Mouse (Mus musculus) left cerebral cortex, postnatal 14 days (tissue): Measurements from ENCODE around the gene Slc6a8. TPM values are rescaled to one million over a fixed set of nuclear protein-coding genes. Genes with fewer than 3 reads are reported as not detected.

Source experiments
- DNase-seq, 2 experiments: peaks; one replicate each; pipeline ENCODE4 v3.0.0; 2021 to 2022; ENCODE audit warnings: low spot score in 2 of 2, mixed read lengths in 1 of 2
- intact Hi-C: fragments of 180-260 bp; cut with DNase I; formaldehyde crosslinking; loops from one replicate; pipeline ENCODE4 v1.15.1; 2025
- long read RNA-seq, 2 experiments: library from polyadenylated mRNA; stranded (forward); transcript quantifications; one replicate each; pipeline ENCODE4 v2.0.0; 2021
- total RNA-seq, 2 experiments: library from RNA; stranded (reverse); gene quantifications; 2 replicates each; pipeline ENCODE4 v1.2.3; 2021

Slc6a8 gene
- total RNA-seq = 10 to 100 TPM; 85.8 to 86.1 TPM
- long read RNA-seq, experiment 1, transcript Slc6a8-203 (13 exons, 3,314 nt) = major isoform, 9 of 16 reads
- long read RNA-seq, experiment 1, partial matches to known transcripts = 6 of 16 reads
- long read RNA-seq, experiment 1, other reads (novel, unspliced or antisense) = 0 of 16 reads
- long read RNA-seq, experiment 2, partial matches to known transcripts = 4 of 8 reads
- long read RNA-seq, experiment 2, other reads (novel, unspliced or antisense) = 0 of 8 reads

DNA sequence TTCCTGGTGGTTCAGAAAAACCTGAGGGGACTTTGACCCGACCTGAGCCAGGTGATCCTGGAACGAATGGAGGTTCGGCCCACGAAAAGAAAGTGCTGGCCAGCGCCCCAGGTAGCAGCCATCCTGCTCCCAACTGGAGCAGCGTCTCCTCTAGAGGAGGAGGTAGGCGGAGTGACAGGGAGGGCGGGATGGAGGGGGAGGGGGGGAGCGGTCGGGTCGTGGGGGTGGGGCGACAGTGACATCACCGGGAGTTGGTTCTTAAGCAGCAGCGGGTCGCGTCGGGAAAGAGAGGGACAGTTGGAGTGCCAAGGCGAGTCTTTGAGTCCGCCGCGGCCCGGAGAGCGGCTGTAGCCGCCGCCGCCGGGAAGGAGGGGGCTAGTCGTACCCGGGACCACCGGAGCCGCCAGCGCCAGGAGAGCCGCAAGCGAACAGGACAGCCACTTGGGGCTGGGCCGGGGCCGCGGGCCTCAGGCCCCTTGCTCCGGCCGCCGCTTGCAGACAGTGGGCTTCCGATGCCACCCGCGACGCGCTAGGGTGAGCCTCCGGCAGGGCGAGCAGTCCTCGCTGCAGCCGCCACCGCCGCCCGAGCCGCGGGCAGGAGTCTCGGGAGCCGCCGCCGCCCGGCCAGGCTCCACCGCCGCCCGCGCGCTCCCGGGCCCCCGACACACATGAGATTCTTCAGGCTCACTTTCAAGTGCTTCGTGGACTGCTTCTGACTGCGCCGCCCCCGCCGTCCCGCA, at the start of gene Slc6a8:
Gene Slc6a8, plus strand, starts transcription at position 272 of the 740 bp plus-strand sequence.
- peak; percentile 40 to 69 for DNase-seq

DNA sequence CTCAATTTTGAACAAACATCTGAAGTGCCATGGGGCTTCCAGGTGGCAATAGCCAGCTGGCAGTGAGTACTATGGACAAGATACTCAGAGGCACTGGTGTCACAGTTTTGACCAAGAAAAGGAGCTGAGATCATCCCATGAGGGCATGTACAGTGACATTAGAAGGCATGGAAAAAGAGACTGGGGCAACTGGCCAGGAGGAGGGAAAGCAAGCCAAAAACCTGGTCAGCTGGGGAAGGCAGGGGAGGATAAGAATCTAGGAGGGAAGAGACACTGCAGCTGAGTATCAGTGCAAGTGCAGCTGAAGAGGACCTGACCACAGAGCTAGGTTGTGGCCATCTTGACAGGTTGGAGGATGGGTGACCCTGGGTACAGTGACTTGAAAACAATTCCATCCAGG, 46.0 kb upstream of the Slc6a8 start:
- DNase-seq = no peak
- intact Hi-C loops = no loop called here

More for the DNA sequence above, at the start of gene Slc6a8:
- intact Hi-C loops = loop anchor here (10.0 kb wide), 1 partner anchor 618 kb away; no protein-coding TSS in a partner anchor

DNA sequence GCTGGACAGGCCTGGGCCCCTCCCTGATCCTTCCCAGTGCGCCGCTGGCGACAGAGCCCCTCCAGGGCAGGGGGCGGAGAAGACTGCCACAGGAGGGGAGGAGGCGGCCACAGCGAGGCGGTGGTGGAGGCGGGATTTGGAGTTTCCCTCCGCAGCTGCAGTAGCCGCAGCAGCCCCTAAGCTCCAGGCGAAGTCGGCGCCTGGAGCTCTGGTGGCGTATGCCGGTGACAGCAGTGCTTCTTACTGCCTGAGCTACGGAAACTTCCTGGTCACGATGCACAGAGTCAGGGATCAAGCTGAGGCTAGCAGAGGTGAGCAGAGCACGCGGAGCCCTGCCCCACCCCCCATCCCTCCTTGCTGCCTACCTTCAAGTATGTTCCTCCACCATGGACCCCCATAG, 37.5 kb upstream of the Slc6a8 start:
- intact Hi-C loops = no loop called here
- no peak for DNase-seq

DNA sequence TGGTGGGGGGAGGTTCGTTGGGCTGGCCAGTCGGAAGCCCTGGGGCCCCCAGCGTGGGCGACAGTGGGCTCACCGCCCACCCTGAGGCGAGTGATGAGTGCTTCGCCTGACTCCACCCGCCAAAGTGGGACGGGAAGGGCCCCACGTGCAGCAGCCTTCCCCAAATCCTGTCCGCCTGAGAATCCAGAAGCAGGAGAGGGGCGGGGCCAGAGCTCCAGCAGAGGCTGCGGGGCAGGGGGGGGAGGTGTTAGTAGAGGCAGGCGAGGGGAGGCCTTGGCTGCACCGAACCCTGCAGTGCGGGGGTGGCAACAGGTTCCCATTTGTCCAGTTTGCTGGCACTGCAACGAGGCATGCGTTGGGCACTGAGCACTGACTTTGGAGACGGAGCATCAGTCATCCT, 35.5 kb upstream of the Slc6a8 start:
- intact Hi-C loops = no loop called here
- no peak for DNase-seq

DNA sequence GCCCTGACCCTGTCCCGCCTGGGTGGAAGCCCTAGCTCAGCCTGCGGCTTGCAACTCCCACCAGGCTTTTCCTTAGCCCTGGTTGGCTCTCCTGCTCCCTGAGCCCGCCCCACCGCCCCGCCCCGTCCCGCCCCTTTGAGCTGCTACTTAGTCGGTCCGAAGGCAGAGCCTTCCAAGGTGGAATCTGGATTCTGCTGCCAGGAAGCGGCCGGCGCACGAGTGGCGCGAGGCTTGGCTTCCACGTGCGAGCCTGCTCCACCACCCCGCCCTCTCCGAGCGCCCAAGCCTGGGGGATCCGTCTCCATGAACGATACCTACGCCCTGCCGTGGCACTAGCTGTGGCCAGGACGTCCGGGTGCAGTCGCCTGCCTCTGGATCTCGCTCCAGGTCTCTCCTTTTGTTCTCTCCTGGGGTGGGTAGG, 33.7 kb upstream of the Slc6a8 start, which contains the start of gene Dusp9:
Gene Dusp9, plus strand, starts transcription at position 165 of the 421 bp plus-strand sequence.
- no peak for DNase-seq
- intact Hi-C loops = no loop called here

DNA sequence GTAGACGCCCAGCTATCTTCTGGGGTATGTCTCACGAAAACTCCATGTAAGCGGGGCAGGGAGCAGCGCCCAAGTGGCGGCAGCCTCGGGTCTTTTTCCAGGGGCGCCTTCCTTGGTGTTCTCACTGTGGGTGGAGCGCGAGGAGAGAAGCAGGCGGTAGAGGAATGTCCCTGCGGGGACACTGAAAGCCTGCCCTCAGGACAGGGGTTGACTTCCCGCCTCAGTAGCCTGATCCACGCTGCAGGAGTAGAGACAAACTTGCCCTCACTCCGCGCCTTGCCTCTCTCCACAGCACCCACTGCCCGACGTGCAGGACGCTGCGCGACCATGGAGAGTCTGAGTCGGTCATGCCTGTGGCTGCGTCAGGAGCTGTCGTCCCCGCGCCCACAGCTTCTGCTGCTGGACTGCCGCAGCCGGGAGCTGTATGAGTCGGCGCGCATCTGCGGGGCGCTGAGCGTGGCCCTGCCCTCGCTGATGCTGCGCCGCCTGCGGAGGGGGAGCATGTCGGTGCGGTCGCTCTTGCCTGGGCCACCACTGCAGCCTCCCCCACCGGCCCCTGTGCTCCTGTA, 33.0 kb upstream of the Slc6a8 start:
- no peak for DNase-seq

DNA sequence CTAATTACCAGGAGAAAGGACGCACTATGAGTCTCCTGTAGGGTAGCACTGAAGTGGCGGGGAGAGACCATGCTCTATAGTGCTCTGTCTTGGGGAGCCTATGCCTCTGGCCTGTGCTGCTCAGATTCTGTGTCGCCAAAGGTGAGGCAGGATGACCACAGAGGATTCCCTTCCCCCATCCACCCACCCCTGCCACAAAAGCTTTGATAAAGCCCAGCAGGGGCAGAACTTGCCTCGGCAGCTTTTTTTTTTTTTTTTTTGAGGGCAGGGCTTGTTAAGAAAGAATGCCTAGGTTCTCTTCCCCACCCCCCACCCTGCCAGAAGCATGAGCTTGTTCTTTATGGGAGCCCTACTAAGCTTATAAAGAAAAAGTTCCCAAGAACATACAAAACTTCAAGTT, 27.8 kb upstream of the Slc6a8 start:
- DNase-seq = no peak
- intact Hi-C loops = no loop called here

More for the DNA sequence above, 33.0 kb upstream of the Slc6a8 start:
- intact Hi-C loops = no loop called here

DNA sequence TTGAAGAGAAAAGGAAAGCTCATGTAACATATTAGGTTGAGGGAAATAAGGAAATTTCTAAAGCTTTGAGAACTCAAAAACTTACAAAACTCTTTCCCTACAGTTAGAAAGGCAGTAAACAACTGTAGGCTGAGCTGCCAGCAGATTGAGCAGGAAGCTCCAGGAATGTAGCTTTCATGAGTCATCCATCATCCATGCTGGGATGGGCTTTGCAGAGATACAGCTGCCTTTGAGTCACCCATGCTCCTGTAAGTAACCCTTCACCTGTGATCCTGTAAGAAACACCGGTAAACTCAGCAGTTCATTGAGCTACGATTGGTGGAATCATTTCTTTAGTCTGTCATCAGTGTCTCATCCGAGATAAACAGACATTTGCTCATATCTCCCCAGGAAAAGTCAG, 22.1 kb upstream of the Slc6a8 start:
- intact Hi-C loops = no loop called here
- DNase-seq = no peak

DNA sequence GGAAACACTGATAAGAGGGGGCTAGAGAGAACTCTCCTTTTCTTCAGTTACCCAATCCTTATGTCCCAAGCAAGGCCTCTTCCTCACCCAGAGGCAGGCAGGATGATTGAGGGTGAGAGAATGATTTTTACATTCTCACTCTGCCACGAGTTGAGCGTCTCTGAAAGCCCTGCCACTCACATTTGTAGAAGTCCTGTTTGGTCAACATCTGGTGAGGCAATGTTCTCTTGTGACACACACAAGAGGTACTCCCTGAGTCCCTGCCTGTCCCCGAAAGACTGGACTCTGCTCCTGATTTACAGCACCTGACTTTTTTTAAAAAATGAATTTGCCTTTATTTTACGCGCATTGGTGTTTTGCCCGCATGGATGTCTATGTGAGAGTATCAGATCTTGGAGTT, 19.6 kb upstream of the Slc6a8 start:
- no peak for DNase-seq
- intact Hi-C loops = no loop called here

DNA sequence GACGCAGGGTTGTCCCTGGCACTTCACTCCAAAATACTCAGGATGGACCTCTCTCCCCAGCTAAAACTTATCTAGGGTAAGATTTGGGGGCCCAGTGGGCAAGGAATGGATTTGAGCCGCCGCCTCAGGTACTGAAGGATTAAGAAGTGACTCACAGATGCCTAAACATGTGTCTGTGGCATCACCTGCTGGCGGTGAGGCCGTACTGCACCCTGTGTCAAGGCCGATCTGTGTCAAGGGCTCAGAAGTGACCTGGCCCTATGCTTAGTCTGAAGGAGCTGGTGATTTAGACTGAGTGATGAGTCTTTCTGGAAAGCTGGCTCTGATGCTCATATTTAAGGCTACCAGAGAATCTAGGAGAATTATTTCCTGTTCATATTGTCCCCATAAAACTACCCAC, 18.8 kb upstream of the Slc6a8 start:
- DNase-seq = peak in 1 of 2 experiments; percentile 77
- intact Hi-C loops = loop anchor here (2.0 kb wide), 1 partner anchor 83 kb away; no protein-coding TSS in a partner anchor

DNA sequence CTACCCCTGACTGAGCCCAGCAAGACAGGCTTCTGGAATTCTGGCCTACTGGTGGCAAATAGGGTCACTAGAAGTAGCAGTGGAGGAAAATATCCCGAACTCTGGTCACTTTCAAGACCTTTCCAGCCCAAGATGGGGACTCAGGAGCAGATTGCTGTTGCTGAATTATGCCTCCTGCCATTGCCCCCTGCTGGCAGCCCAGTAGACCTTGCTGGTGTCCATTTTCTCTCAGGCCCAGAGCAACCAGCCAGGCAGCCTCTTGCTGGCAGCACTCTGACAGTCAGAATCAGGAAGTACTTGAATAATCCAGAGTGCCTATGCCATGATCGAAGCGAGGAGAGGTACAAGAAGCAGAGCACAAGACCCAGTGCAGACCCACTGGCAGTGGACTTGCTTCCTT, 17.4 kb upstream of the Slc6a8 start:
- DNase-seq = no peak
- intact Hi-C loops = loop anchor here (2.0 to 5.0 kb wide), 2 partner anchors 63 to 85 kb away; no protein-coding TSS in a partner anchor

DNA sequence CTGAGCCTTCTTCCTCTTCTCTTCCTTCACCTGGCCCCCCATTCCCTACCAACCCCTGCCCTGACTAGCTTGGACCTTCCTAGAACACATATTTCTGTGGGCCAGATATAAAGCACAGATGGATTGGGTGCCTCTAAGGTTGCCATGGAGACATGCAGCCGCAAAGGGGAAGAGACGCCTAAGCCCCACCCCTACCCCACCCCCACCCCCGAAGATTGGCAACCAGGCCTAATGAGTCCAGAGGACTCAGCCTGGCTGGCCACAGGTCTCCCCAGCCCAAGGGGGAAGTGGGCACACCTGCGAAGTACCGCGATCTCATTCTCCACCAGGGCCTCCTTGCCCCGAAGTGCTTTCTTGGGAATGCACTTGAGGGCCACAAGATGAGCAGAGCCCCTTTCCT, 14.6 kb upstream of the Slc6a8 start:
- intact Hi-C loops = loop anchor here (5.0 kb wide), 1 partner anchor 66 kb away; no protein-coding TSS in a partner anchor
- no peak for DNase-seq

DNA sequence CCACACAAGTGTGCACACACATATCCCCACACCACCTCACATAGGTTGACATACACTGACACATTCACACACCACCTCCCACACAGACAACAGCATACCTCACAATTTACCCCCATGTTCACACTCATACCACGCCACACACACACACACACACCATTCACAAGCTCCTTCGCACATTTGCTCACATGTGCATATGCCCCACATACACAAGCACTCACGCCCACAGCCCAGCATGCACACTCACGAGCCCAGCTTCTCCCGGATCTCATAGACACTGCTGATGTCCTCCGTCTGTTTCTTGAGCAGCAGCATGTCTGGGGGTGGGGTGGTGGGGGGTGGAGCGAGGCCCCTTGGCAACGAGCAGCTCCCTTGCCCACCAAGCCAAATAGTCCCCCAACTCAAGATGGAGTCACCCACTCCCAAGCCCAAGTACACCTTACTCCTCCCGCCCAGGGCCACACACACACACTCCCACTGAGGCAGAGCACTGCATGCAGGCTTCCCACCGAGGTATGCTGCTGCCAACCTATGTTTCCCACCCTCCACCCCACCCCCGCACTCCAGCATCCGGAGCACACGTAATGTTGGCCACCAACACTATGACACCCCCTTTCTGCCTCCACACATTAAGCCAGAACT, 13.9 kb upstream of the Slc6a8 start:
- intact Hi-C loops = loop anchor here (5.0 kb wide), 1 partner anchor 67 kb away; no protein-coding TSS in a partner anchor
- DNase-seq = peak; percentile 37 to 79

DNA sequence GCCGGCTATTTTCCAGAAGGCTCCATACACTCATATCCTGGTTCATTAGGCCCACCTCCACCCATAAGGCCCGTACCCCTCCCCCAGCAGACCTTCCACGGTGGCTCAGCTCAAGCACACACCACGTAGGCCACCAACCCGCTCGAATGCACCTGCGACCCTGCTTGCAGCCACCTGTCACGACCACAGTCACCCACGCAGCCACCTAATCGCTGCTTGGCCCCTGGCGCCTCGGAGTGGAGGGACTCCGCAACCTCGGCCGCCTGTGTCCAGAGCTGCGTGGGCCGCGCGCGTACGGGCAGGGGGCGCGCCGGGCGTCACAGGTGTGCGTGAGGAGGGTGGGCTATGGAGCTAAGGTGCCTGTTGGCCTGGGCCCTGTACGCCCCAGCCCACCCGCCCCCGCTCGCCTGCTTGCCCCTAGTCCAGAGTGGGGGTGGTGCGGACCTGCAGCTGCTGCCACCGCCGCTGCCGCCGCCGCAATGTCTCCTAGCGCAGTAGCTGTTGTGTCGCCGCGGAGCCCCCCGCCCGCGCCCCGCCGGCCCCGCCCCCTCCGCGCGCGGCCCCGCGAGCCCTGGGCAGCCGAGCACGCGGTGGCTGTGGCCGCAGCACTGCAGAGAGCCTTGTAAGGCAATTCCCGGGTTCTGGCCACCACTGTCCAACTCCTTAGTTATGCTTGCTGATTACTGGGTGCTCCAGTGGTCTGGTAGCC, 13.2 kb upstream of the Slc6a8 start, which contains the start of gene Pnck:
Gene Pnck, minus strand, starts transcription at position 543 of the 709 bp plus-strand sequence.
- peak; percentile 26 to 32 for DNase-seq
- intact Hi-C loops = loop anchor here (5.0 kb wide), 1 partner anchor 67 kb away; no protein-coding TSS in a partner anchor

DNA sequence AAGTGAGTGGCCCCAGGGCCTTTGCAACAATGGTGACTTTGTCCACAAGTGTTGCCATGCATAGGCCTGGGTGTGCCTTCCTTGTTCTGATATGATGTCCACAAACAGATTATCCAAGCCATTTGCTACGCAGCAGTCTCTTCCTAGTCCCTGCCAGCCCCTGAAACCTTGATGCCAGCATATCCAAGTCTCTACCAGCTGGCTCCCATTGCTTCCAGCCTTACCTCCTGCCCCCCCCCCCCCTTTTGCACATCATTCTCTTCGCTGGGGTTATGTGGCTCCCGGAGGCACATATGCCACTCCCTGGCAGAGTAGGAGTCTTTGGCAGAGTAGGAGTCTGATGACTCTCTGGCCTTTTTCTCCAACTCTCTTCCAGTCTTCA, 12.7 kb upstream of the Slc6a8 start:
- intact Hi-C loops = no loop called here
- DNase-seq = no peak

DNA sequence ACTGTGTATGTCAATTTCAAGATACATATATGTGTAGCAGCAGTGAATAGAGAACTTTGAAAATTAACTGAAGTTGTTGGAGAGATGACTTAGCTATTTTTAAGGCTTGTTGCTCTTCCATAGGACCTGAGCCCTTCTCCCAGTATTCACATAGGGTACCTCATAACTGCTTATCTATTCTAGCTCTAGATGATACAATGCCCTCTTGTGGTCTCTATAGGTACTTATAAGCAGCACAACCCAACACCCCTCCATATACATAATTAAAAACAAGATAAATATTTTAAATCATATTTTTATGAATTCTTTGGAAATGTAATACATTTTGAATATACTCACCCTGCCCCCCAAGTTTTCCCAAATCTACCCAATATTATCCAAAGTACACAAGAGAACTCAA, 9.8 kb upstream of the Slc6a8 start:
- intact Hi-C loops = no loop called here
- DNase-seq = no peak

DNA sequence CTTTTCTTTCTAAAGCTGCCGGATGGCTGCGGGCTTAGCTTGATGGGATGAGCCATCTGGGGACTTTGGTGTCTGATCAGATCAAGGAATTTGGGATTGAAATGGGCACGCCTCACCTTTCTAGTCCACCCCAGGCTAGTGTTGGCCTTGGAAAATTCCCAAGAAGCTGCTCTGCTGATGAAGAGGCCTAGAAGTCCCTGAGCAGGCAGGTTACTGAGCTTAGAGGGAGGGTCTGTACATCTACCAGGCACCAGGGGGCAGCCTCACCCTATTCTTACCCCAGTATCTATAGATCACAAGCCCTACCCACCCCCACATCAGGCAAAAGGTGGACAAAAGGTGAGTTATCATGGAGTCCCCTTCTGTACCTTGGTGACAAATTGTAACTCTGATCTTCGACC, 919 bp upstream of the Slc6a8 start:
- intact Hi-C loops = loop anchor here (10.0 kb wide), 1 partner anchor 617 kb away; no protein-coding TSS in a partner anchor
- DNase-seq = peak; percentile 33 to 37

DNA sequence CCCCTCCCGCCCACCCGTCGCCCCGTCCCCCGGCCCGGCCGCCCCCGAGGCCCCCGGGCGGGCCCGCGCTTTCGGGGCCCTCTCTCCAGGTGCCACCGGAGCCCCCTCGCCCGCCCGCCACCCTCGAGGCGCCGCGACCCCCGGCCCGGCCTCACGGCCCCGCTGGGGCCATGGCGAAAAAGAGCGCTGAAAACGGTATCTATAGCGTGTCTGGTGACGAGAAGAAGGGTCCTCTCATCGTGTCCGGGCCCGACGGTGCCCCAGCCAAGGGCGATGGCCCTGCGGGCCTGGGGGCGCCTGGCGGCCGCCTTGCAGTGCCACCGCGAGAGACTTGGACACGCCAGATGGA, 643 bp downstream of the Slc6a8 start:
- intact Hi-C loops = loop anchor here (10.0 kb wide), 1 partner anchor 619 kb away; no protein-coding TSS in a partner anchor
- DNase-seq = no peak
